Mouse (Mus musculus) lung, embryonic 14.5 days (tissue): Measurements from ENCODE around the gene Atl3. TPM values are rescaled to one million over a fixed set of nuclear protein-coding genes. Genes with fewer than 3 reads are reported as not detected.

Experiments used
- ATAC-seq: fragments of 200-750 bp; cut with Nextera tagmentation; 2 replicates; pipeline ENCODE4 v1.8.0; 2017; ENCODE audit warnings: mild to moderate bottlenecking, moderate TSS enrichment, moderate library complexity; ENCODE audit not compliant: insufficient read depth
- DNase-seq: peaks from one replicate; pipeline ENCODE4 v3.0.0-alpha.2; 2015
- H3K27ac ChIP-seq: fragments of 300-500 bp; sonication (generic); 2 replicates; pipeline ENCODE4 v1.5.1; 2014; ENCODE audit warnings: low read depth, mild to moderate bottlenecking, moderate library complexity
- H3K27me3 ChIP-seq: fragments of 300-500 bp; sonication (generic); 2 replicates; pipeline ENCODE4 v1.6.1; 2014; ENCODE audit warnings: low read length, control low read depth; ENCODE audit not compliant: insufficient read depth
- H3K36me3 ChIP-seq: fragments of 300-500 bp; sonication (generic); 2 replicates; pipeline ENCODE4 v1.6.1; 2014; ENCODE audit warnings: control low read depth; ENCODE audit not compliant: insufficient read depth
- H3K4me1 ChIP-seq: fragments of 300-500 bp; sonication (generic); 2 replicates; pipeline ENCODE4 v1.6.1; 2014; ENCODE audit warnings: antibody characterized with exemption, control low read depth; ENCODE audit not compliant: insufficient read depth
- H3K4me2 ChIP-seq: fragments of 300-500 bp; sonication (generic); 2 replicates; pipeline ENCODE4 v1.6.1; 2014; ENCODE audit warnings: mild to moderate bottlenecking
- H3K4me3 ChIP-seq: fragments of 300-500 bp; sonication (generic); 2 replicates; pipeline ENCODE4 v1.5.1; 2014; ENCODE audit warnings: low read depth, low read length
- H3K9ac ChIP-seq: fragments of 300-500 bp; sonication (generic); 2 replicates; pipeline ENCODE4 v1.6.1; 2014
- H3K9me3 ChIP-seq: fragments of 300-500 bp; sonication (generic); 2 replicates; pipeline ENCODE4 v1.6.1; 2016; ENCODE audit warnings: low read depth, low read length, control low read depth
- CTCF ChIP-seq: IDR thresholded peaks from 2 replicates; pipeline ENCODE4 v1.5.1; 2016; ENCODE audit warnings: antibody characterized with exemption, low read depth
- WGBS: fragments of 180-500 bp; shearing (Covaris S2); extraction: QIAGEN DNeasy Blood & Tissue Kit; methylation state at CpG from one replicate; pipeline ENCODE4 v1.1.7; 2014; 5-methylcytosine and 5-hydroxymethylcytosine counted together
- polyA plus RNA-seq: library from polyadenylated mRNA; unstranded; fragments of >200 nt; fragmentation: Nextera tagmentation; extraction: Ambion mirVana; gene quantifications from 2 replicates; pipeline ENCODE4 v1.2.1, GENCODE M21; 2014

Gene Atl3
- 20.8 and 25.0 TPM in 2 replicates for polyA plus RNA-seq

- H3K27ac ChIP-seq: peak within 1 kb of the TSS; percentile 99
- no peaks in the 10 kb centered on the region for H3K36me3 ChIP-seq
- H3K4me2 ChIP-seq: peak within 1 kb of the TSS; percentile 81
- peak within 1 kb of the TSS; percentile 92 for H3K9ac ChIP-seq
- no peaks in the 10 kb centered on the region for H3K4me1 ChIP-seq
- ATAC-seq (no peak), DNase-seq (no peak)
- no peak for TF ChIP-seq CTCF
- no peaks in the 10 kb centered on the region for H3K27me3 ChIP-seq
- 27% methylated on average over 31 of the region's 31 CpGs for WGBS
- H3K4me3 ChIP-seq: peak within 1 kb of the TSS; percentile 73
- no peaks in the 10 kb centered on the region for H3K9me3 ChIP-seq
Observed at GRCm38 (mm10) chr19:7493352-7494186, at the start of gene Atl3. Atl3 (plus strand) TSS chr19:7494040.

DNA sequence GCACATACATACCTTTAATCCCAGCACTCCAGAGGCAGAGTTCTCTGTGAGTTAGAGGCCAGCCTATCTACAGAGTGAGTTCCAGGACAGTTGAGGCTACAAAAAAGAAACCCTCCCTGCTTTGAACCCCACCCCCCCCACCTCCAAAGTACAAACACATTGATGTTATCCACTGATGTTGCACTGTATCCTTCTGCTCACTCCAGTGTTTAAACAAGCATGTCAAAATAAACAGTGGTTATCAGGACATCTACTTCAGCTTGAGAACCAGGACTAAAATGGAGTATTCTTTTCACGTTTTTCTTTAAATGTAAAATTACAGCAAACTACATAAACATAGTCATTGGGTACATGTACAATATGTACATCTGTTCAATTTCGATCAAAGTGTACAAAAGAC, 48.7 kb upstream of the Atl3 start:
- Histone ChIP-seq H3K9ac (no peak overlapping the region), H3K9me3 (no peaks in the 10 kb centered on the region), H3K27me3 (no peaks in the 10 kb centered on the region), H3K36me3 (0 out of 2 replicates have a peak, but pooled peaks cover 7% of the 10 kb centered on the region), H3K4me2 (no peak overlapping the region), H3K4me3 (no peak overlapping the region), H3K27ac (no peak overlapping the region), H3K4me1 (no peaks in the 10 kb centered on the region)
- DNase-seq: no peak
- ATAC-seq: no peak
- 57% methylated on average over 2 of the region's 2 CpGs for WGBS
- TF ChIP-seq CTCF: no peak

DNA sequence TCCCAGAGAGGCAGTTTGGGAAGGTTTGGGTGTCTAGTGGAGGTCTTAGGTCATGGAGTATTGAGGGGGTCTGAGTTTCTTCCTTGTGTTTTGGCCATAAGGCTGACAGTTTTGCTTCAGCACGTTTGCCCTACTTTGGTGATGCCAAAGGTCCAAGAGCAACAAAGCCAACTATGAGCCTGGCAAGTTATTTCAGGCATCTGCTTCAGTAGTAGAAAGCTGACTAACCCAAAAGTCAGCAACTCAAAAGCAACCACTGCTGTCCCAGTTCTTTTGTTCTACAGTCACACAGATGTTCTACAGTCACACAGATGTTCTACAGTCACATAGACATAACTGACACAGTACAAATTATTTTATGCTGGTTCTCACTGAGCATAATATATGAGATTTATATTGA, 48.2 kb upstream of the Atl3 start:
- TF ChIP-seq CTCF: no peak
- Histone ChIP-seq H3K9ac (no peak overlapping the region), H3K4me1 (no peaks in the 10 kb centered on the region), H3K27me3 (no peaks in the 10 kb centered on the region), H3K9me3 (no peaks in the 10 kb centered on the region), H3K36me3 (peaks cover 7% of the 10 kb centered on the region; the same call in 1 of the 2 replicates), H3K27ac (no peak overlapping the region), H3K4me3 (no peak overlapping the region), H3K4me2 (no peak overlapping the region)
- WGBS: 36% methylated on average over 1 of the region's 1 CpGs
- ATAC-seq (no peak), DNase-seq (no peak)

- H3K27me3 ChIP-seq: no peaks in the 10 kb centered on the region
- no peak overlapping the region for H3K9ac ChIP-seq
- H3K27ac ChIP-seq: no peak overlapping the region
- H3K4me2 ChIP-seq: no peak overlapping the region
- no peak for ATAC-seq
- H3K36me3 ChIP-seq: no peaks in the 10 kb centered on the region
- no peak overlapping the region for H3K4me3 ChIP-seq
- no peaks in the 10 kb centered on the region for H3K9me3 ChIP-seq
- TF ChIP-seq CTCF: no peak
- H3K4me1 ChIP-seq: no peaks in the 10 kb centered on the region
- 55% methylated on average over 2 of the region's 2 CpGs for WGBS
- DNase-seq: no peak
Observed at GRCm38 (mm10) chr19:7456803-7457202, 37.0 kb upstream of the Atl3 start.

DNA sequence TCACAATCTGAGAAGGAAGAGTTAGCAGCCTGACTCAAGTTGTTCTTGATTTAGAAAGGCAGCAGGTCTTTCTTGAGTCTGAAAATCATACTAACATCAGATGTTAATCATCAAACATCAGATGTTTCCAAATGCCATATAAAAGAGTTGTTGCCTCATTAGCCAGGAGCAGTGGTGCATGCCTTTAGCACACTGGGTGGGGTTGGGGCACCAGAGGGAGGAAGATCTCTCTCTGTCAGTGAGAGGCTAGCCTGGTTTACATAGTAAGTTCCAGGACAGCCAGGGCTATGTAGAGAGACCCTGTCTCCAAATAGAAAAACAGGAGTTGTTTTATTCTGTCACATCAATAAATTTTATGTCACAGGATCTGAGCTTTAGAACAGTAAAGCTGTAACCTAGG, 34.9 kb upstream of the Atl3 start:
- Histone ChIP-seq H3K4me1 (no peaks in the 10 kb centered on the region), H3K36me3 (no peaks in the 10 kb centered on the region), H3K4me3 (no peak overlapping the region), H3K27ac (no peak overlapping the region), H3K4me2 (no peak overlapping the region), H3K27me3 (no peaks in the 10 kb centered on the region), H3K9ac (no peak overlapping the region), H3K9me3 (no peaks in the 10 kb centered on the region)
- ATAC-seq (no peak), DNase-seq (no peak)
- no peak for TF ChIP-seq CTCF

- TF ChIP-seq CTCF: no peak
- Histone ChIP-seq H3K9me3 (no peaks in the 10 kb centered on the region), H3K4me3 (no peak overlapping the region), H3K36me3 (no peaks in the 10 kb centered on the region), H3K27ac (no peak overlapping the region), H3K27me3 (no peaks in the 10 kb centered on the region), H3K4me2 (no peak overlapping the region), H3K4me1 (no peaks in the 10 kb centered on the region), H3K9ac (no peak overlapping the region)
- no peak for DNase-seq
- no peak for ATAC-seq
- 84% methylated on average over 2 of the region's 2 CpGs for WGBS
Observed at GRCm38 (mm10) chr19:7459370-7459769, 34.5 kb upstream of the Atl3 start.

GRCm38 (mm10) chr19:7467915-7468314, 25.9 kb upstream of the Atl3 start:
- no peak for ATAC-seq
- peaks cover 15% of the 10 kb centered on the region; the same call in 1 of the 2 replicates for H3K36me3 ChIP-seq
- no peaks in the 10 kb centered on the region for H3K27me3 ChIP-seq

More at GRCm38 (mm10) chr19:7467915-7468314, 25.9 kb upstream of the Atl3 start:
- no peak for DNase-seq
- no peak overlapping the region for H3K27ac ChIP-seq
- TF ChIP-seq CTCF: no peak
- no peak overlapping the region for H3K9ac ChIP-seq
- H3K4me3 ChIP-seq: no peak overlapping the region
- H3K4me1 ChIP-seq: no peaks in the 10 kb centered on the region
- H3K4me2 ChIP-seq: no peak overlapping the region
- H3K9me3 ChIP-seq: no peaks in the 10 kb centered on the region
